Mouse (Mus musculus): ENCODE results near the gene Cd300lg.

GRCm38 (mm10) chr11:102025354-102025753, 16.0 kb upstream of the Cd300lg start:
- no peak for TF ChIP-seq POLR2A (IDR thresholded peaks at IDR 0.05; ENCODE audit: control insufficient read depth, extremely low read depth, insufficient read depth, low read length, poor library complexity)
- no peak for TF ChIP-seq CTCF (IDR thresholded peaks at IDR 0.05; ENCODE audit: borderline replicate concordance, control insufficient read depth, extremely low read depth, insufficient read depth, low read length, poor library complexity)
